8 mouse cellular contexts compared by ENCODE assay signal in the genomic region with DNA sequence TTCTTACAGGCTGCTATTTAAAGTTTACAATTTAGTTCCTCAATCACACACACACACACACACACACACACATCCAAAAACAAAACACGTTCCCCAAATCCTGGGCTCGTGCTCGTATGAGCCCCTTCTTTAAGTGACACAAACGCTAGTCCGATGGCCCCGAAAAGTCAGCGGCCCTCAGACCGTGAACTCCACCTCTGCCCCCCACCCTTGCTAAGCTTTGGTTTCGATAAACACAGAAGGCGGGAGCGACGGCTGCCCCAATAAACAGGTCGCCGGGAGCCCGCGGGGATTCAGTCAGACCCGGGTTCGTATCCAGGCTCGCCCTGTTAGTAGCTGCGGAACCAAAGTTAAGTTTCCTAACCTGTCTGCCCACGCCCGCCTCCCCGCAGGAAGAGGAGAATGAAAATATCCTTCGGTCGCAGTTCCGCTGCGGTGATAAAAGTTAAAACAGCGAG. TPM values are rescaled to one million over a fixed set of nuclear protein-coding genes. Genes with fewer than 3 reads are reported as not detected.
A peak's percentile ranks its signal among the peaks of the same experiment; 100 is the strongest.
DNase-seq lines count a peak whose midpoint lies in the region; ATAC-seq and TF ChIP-seq lines count a peak whose summit lies in the region.

No protein-coding gene starts in this region.

- TF ChIP-seq POLR2A in ES-Bruce4 (IDR thresholded peaks at IDR 0.05; ENCODE audit: insufficient read depth, low read length) = no peak
- TF ChIP-seq POLR2A in olfactory bulb, adult 2 months (IDR thresholded peaks at IDR 0.05; ENCODE audit: insufficient read depth, low read depth, low read length) = no peak

- 0% methylated on average over 28 of the region's 28 CpGs for WGBS in forebrain, embryonic 11.5 days
- WGBS in lung, embryonic 16.5 days = under 1% methylated on average over 28 of the region's 28 CpGs
- under 1% methylated on average over 28 of the region's 28 CpGs for WGBS in olfactory bulb, adult 2 months

- H3K4me3 ChIP-seq in ES-Bruce4 (ENCODE audit: low read depth, low read length) = peak overlapping the region; percentile 78
- H3K4me3 ChIP-seq in forebrain, embryonic 11.5 days (ENCODE audit: low read depth, low read length) = peak overlapping the region; percentile 94
- peak overlapping the region; percentile 77 for H3K4me3 ChIP-seq in lung, embryonic 16.5 days (ENCODE audit: low read length)
- peak overlapping the region; percentile 98 for H3K4me3 ChIP-seq in olfactory bulb, adult 2 months (ENCODE audit: insufficient read depth, low read depth, low read length)

- H3K4me2 ChIP-seq in forebrain, embryonic 11.5 days (ENCODE audit: low read depth, low read length, severe bottlenecking) = peak overlapping the region; percentile 54
- peak overlapping the region; percentile 69 for H3K4me2 ChIP-seq in lung, embryonic 16.5 days (ENCODE audit: low read depth, low read length)

- peak; percentile 28 for DNase-seq in brain, adult 2 months (ENCODE audit: low read depth, low spot score)
- peak; percentile 81 for DNase-seq in forebrain, embryonic 11.5 days (ENCODE audit: low spot score)
- DNase-seq in heart, postnatal 25 days (ENCODE audit: low spot score) = peak; percentile 10
- peak; percentile 25 for DNase-seq in layer of hippocampus, adult 9-11 months
- DNase-seq in thymus, postnatal 10 days (ENCODE audit: low spot score in 2 of 2) = peak; percentile 45 to 59

- TF ChIP-seq EP300 in ES-Bruce4 (IDR thresholded peaks at IDR 0.05; ENCODE audit: insufficient read depth, low read depth, low read length) = no peak

- H3K27ac ChIP-seq in ES-Bruce4 (ENCODE audit: insufficient read depth, low read length) = peak overlapping the region; percentile 58
- H3K27ac ChIP-seq in forebrain, embryonic 11.5 days (ENCODE audit: low read depth, low read length) = peak overlapping the region; percentile 80
- peak overlapping the region; percentile 95 for H3K27ac ChIP-seq in lung, embryonic 16.5 days (ENCODE audit: low read length)
- peak overlapping the region; percentile 6; the same call in 1 of the 2 replicates for H3K27ac ChIP-seq in olfactory bulb, adult 2 months (ENCODE audit: insufficient read depth, low read depth, low read length)

- peak overlapping the region; percentile 93 for H3K9ac ChIP-seq in ES-Bruce4 (ENCODE audit: low read depth, poor library complexity, severe bottlenecking)
- peak overlapping the region; percentile 97 for H3K9ac ChIP-seq in forebrain, embryonic 11.5 days (ENCODE audit: low read length)
- peak overlapping the region; percentile 95 for H3K9ac ChIP-seq in lung, embryonic 16.5 days (ENCODE audit: low read length)

- no peaks in the 10 kb centered on the region for H3K9me3 ChIP-seq in ES-Bruce4 (replicated peaks; ENCODE audit: control insufficient read depth, insufficient read depth, low read length, poor library complexity, severe bottlenecking)
- H3K9me3 ChIP-seq in forebrain, embryonic 11.5 days (ENCODE audit: control insufficient read depth, low read length) = no peaks in the 10 kb centered on the region
- no peaks in the 10 kb centered on the region for H3K9me3 ChIP-seq in lung, embryonic 16.5 days (ENCODE audit: control insufficient read depth, low read length)

- peaks cover 25% of the 10 kb centered on the region for H3K36me3 ChIP-seq in ES-Bruce4 (ENCODE audit: control insufficient read depth, insufficient read depth, low read length, poor library complexity, severe bottlenecking)
- peaks cover under 1% of the 10 kb centered on the region for H3K36me3 ChIP-seq in forebrain, embryonic 11.5 days (ENCODE audit: control insufficient read depth, insufficient read depth, low read length)
- peaks cover 10% of the 10 kb centered on the region for H3K36me3 ChIP-seq in lung, embryonic 16.5 days (ENCODE audit: control insufficient read depth, insufficient read depth, low read length)

- H3K27me3 ChIP-seq in ES-Bruce4 (ENCODE audit: control insufficient read depth, insufficient read depth, low read length, poor library complexity, severe bottlenecking) = no peaks in the 10 kb centered on the region
- no peaks in the 10 kb centered on the region for H3K27me3 ChIP-seq in forebrain, embryonic 11.5 days (ENCODE audit: control insufficient read depth, insufficient read depth, low read length)
- no peaks in the 10 kb centered on the region for H3K27me3 ChIP-seq in lung, embryonic 16.5 days (ENCODE audit: control insufficient read depth, insufficient read depth, low read depth, low read length)

- intact Hi-C loops in heart, postnatal 25 days (cut with DNase I) = loop anchor here (2.0 kb wide), 1 partner anchor 41 kb away; the partner anchor contains the start of gene Glg1

- TF ChIP-seq CTCF in ES-Bruce4 (IDR thresholded peaks at IDR 0.05; ENCODE audit: low read depth, low read length) = no peak
- no peak for TF ChIP-seq CTCF in olfactory bulb, adult 2 months (IDR thresholded peaks at IDR 0.05; ENCODE audit: insufficient read depth, low read depth, low read length)

- peak; percentile 4; the same call in 1 of the 2 replicates for ATAC-seq in forebrain, embryonic 11.5 days (replicated peaks; ENCODE audit: low FRiP score)
- peak; percentile 4; the same call in 1 of the 2 replicates for ATAC-seq in lung, embryonic 16.5 days (ENCODE audit: low read depth)

- peaks cover 2% of the 10 kb centered on the region for H3K4me1 ChIP-seq in ES-Bruce4 (ENCODE audit: control insufficient read depth, insufficient read depth, low read length)
- peaks cover 4% of the 10 kb centered on the region for H3K4me1 ChIP-seq in forebrain, embryonic 11.5 days (replicated peaks; ENCODE audit: control insufficient read depth, insufficient read depth, low read length)
- peaks cover 9% of the 10 kb centered on the region; the same call in 1 of the 2 replicates for H3K4me1 ChIP-seq in lung, embryonic 16.5 days (replicated peaks; ENCODE audit: control insufficient read depth, insufficient read depth, low read length)
- no peaks in the 10 kb centered on the region for H3K4me1 ChIP-seq in olfactory bulb, adult 2 months (ENCODE audit: control insufficient read depth, insufficient read depth, low read length)

RNA-seq across cellular contexts. Expression of gene Rfwd3, which starts 0.6 kb away (rescaled TPM):
- 76.1 and 80.6 TPM in 2 replicates for polyA plus RNA-seq in ES-Bruce4 (2011; ENCODE audit: insufficient read depth, insufficient read length, low read depth, missing spikeins)
- polyA plus RNA-seq in forebrain, embryonic 11.5 days (2014; fragmentation: Nextera tagmentation; extraction: Ambion mirVana) = 97.3 TPM in 2 replicates
- total RNA-seq in heart, postnatal 25 days (2021) = 10 to 100 TPM; 16.7 to 17.9 TPM
- polyA plus RNA-seq in lung, embryonic 16.5 days (2015; fragmentation: Nextera tagmentation; extraction: Ambion mirVana) = 63.8 and 65.7 TPM in 2 replicates
- not detected in 2 replicates for polyA plus RNA-seq in olfactory bulb, adult 2 months (2012; ENCODE audit: insufficient read depth, insufficient read length, low replicate concordance, missing spikeins)

RNA-seq across cellular contexts. Expression of gene Mlkl, which starts 38.6 kb away (rescaled TPM):
- polyA plus RNA-seq in ES-Bruce4 (2011; ENCODE audit: insufficient read depth, insufficient read length, low read depth, missing spikeins) = 0.61 and 1.3 TPM in 2 replicates
- polyA plus RNA-seq in forebrain, embryonic 11.5 days (2014; fragmentation: Nextera tagmentation; extraction: Ambion mirVana) = 0.43 TPM in 1 of 2 replicates, not detected in the other
- 1 to 10 TPM; 2.8 TPM for total RNA-seq in heart, postnatal 25 days (2021)
- 5.9 and 6.5 TPM in 2 replicates for polyA plus RNA-seq in lung, embryonic 16.5 days (2015; fragmentation: Nextera tagmentation; extraction: Ambion mirVana)
- polyA plus RNA-seq in olfactory bulb, adult 2 months (2012; ENCODE audit: insufficient read depth, insufficient read length, low replicate concordance, missing spikeins) = not detected in 2 replicates

RNA-seq across cellular contexts. Expression of gene Glg1, which starts 40.4 kb away (rescaled TPM):
- 76.3 and 78.3 TPM in 2 replicates for polyA plus RNA-seq in ES-Bruce4 (2011; ENCODE audit: insufficient read depth, insufficient read length, low read depth, missing spikeins)
- 76.7 and 80.0 TPM in 2 replicates for polyA plus RNA-seq in forebrain, embryonic 11.5 days (2014; fragmentation: Nextera tagmentation; extraction: Ambion mirVana)
- 100 to 1,000 TPM in 1 of 2 experiments, 10 to 100 TPM in 1; 96.0 to 105 TPM for total RNA-seq in heart, postnatal 25 days (2021)
- 69.8 and 72.3 TPM in 2 replicates for polyA plus RNA-seq in lung, embryonic 16.5 days (2015; fragmentation: Nextera tagmentation; extraction: Ambion mirVana)
- 57.5 TPM in 1 of 2 replicates, not detected in the other for polyA plus RNA-seq in olfactory bulb, adult 2 months (2012; ENCODE audit: insufficient read depth, insufficient read length, low replicate concordance, missing spikeins)

Comparison
In these comparisons a context has a peak if more than half of its experiments do, and no peak if none do; other contexts are left out.
1. Peak in every context shown above with its lines: DNase-seq, ATAC-seq, H3K4me3 ChIP-seq and H3K27ac ChIP-seq.
2. H3K27ac ChIP-seq: peak in every context shown above with its lines; median percentile 95 in lung, embryonic 16.5 days; 80 in forebrain, embryonic 11.5 days; 58 in ES-Bruce4; 6 in olfactory bulb, adult 2 months.
3. DNase-seq: peak in every context shown above with its lines; median percentile 81 in forebrain, embryonic 11.5 days; 52 in thymus, postnatal 10 days; 28 in brain, adult 2 months; 25 in layer of hippocampus, adult 9-11 months; 10 in heart, postnatal 25 days.